In genomic region chr1:172312768-172313561, GRCm38 (mm10) we compare ENCODE assay signal across 9 mouse cellular contexts. TPM values are rescaled to one million over a fixed set of nuclear protein-coding genes. Genes with fewer than 3 reads are reported as not detected.
DNase-seq lines count a peak whose midpoint lies in the region; ATAC-seq and TF ChIP-seq lines count a peak whose summit lies in the region.
"Had no signal": no experiment of that assay in that cellular context is flagged by ENCODE, and none has a peak within 500 bp of the region (broad histone marks: within the 10 kb centered on the region; RNA-seq: fewer than 3 reads in every experiment).

No protein-coding gene starts in this region.

- H3K9me3 ChIP-seq in ES-Bruce4 (replicated peaks; ENCODE audit: control insufficient read depth, insufficient read depth, low read length, poor library complexity, severe bottlenecking), result no peaks in the 10 kb centered on the region
- H3K9me3 ChIP-seq in intestine, embryonic 14.5 days (ENCODE audit: control insufficient read depth, low read length), result no peaks in the 10 kb centered on the region
- H3K9me3 ChIP-seq in midbrain, embryonic 10.5 days (replicated peaks), result no peaks in the 10 kb centered on the region

- no peak for TF ChIP-seq POLR2A in ES-Bruce4 (IDR thresholded peaks at IDR 0.05; ENCODE audit: insufficient read depth, low read length)

- H3K9ac ChIP-seq in ES-Bruce4 (ENCODE audit: low read depth, poor library complexity, severe bottlenecking), result peak overlapping the region; percentile 75
- H3K9ac ChIP-seq in intestine, embryonic 14.5 days (ENCODE audit: low read length), result peak overlapping the region; percentile 53

- H3K27me3 ChIP-seq in ES-Bruce4 (ENCODE audit: control insufficient read depth, insufficient read depth, low read length, poor library complexity, severe bottlenecking), result no peaks in the 10 kb centered on the region
- H3K27me3 ChIP-seq in intestine, embryonic 14.5 days (replicated peaks; ENCODE audit: control insufficient read depth, insufficient read depth, low read length), result no peaks in the 10 kb centered on the region
- H3K27me3 ChIP-seq in midbrain, embryonic 10.5 days (ENCODE audit: low read depth, poor library complexity, severe bottlenecking), result peaks cover 47% of the 10 kb centered on the region

- peak; percentile 33 for DNase-seq in kidney, adult 9 months
- DNase-seq in kidney, postnatal 36 days, result no peak
- DNase-seq in intestine, embryonic 14.5 days (ENCODE audit: low spot score), result no peak
- no peak for DNase-seq in midbrain, embryonic 10.5 days (ENCODE audit: low spot score)
- no peak for DNase-seq in testis, postnatal 14 days (ENCODE audit: low spot score)

- no peaks in the 10 kb centered on the region for H3K36me3 ChIP-seq in ES-Bruce4 (ENCODE audit: control insufficient read depth, insufficient read depth, low read length, poor library complexity, severe bottlenecking)
- 0 out of 2 replicates have a peak, but pooled peaks cover 5% of the 10 kb centered on the region for H3K36me3 ChIP-seq in intestine, embryonic 14.5 days (ENCODE audit: control insufficient read depth, insufficient read depth, low read length)
- peaks cover 21% of the 10 kb centered on the region for H3K36me3 ChIP-seq in midbrain, embryonic 10.5 days

- peak overlapping the region; percentile 78 for H3K4me2 ChIP-seq in intestine, embryonic 14.5 days (ENCODE audit: low read length)

- H3K4me3 ChIP-seq in ES-Bruce4 (ENCODE audit: low read depth, low read length), result peak overlapping the region; percentile 98
- peak overlapping the region; percentile 59 for H3K4me3 ChIP-seq in intestine, embryonic 14.5 days (ENCODE audit: low read depth, low read length)
- H3K4me3 ChIP-seq in midbrain, embryonic 10.5 days, result peak overlapping the region; percentile 84

- TF ChIP-seq CTCF in ES-Bruce4 (IDR thresholded peaks at IDR 0.05; ENCODE audit: low read depth, low read length), result no peak

- 14% methylated on average over 16 of the region's 16 CpGs for WGBS in intestine, embryonic 14.5 days
- WGBS in midbrain, embryonic 10.5 days, result 20% methylated on average over 16 of the region's 16 CpGs

- ATAC-seq in erythroblast, adult 5-6 weeks (replicated peaks; ENCODE audit: low FRiP score, poor library complexity, severe bottlenecking), result 0 out of 2 replicates have a peak, but pooled peaks have one; percentile 11
- ATAC-seq in intestine, embryonic 14.5 days (replicated peaks; ENCODE audit: low FRiP score, low TSS enrichment, low read depth), result peak; percentile 2; the same call in 1 of the 2 replicates
- no peak for ATAC-seq in megakaryocyte progenitor cell, adult 5-6 weeks (replicated peaks; ENCODE audit: poor library complexity)

- no peak overlapping the region for H3K27ac ChIP-seq in ES-Bruce4 (ENCODE audit: insufficient read depth, low read length)
- no peak overlapping the region for H3K27ac ChIP-seq in intestine, embryonic 14.5 days (ENCODE audit: low read depth)
- peak overlapping the region; percentile 91 for H3K27ac ChIP-seq in midbrain, embryonic 10.5 days (replicated peaks)

- TF ChIP-seq EP300 in ES-Bruce4 (IDR thresholded peaks at IDR 0.05; ENCODE audit: insufficient read depth, low read depth, low read length), result no peak

- H3K4me1 ChIP-seq in ES-Bruce4 (ENCODE audit: control insufficient read depth, insufficient read depth, low read length), result peaks cover 6% of the 10 kb centered on the region
- peaks cover 16% of the 10 kb centered on the region for H3K4me1 ChIP-seq in intestine, embryonic 14.5 days (replicated peaks; ENCODE audit: control insufficient read depth, insufficient read depth, low read length)
- peaks cover 76% of the 10 kb centered on the region for H3K4me1 ChIP-seq in midbrain, embryonic 10.5 days

RNA-seq across cellular contexts. Expression of gene Atp1a2, which starts 15.1 kb away (rescaled TPM):
- 2.1 and 2.6 TPM in 2 replicates for polyA plus RNA-seq in ES-Bruce4 (2011; ENCODE audit: insufficient read depth, insufficient read length, low read depth, missing spikeins)
- not detected in 2 replicates for total RNA-seq in erythroblast, adult 5-6 weeks (2015; ENCODE audit: low replicate concordance)
- total RNA-seq in erythroblast, adult 5-6 weeks (2017; ENCODE audit: low replicate concordance), result not detected in 2 replicates
- 1.6 and 1.7 TPM in 2 replicates for polyA plus RNA-seq in intestine, embryonic 14.5 days (2014; fragmentation: Nextera tagmentation; extraction: Ambion mirVana)
- 3.0 and 4.3 TPM in 2 replicates for polyA plus RNA-seq in midbrain, embryonic 10.5 days (2016; fragmentation: Nextera tagmentation; extraction: Ambion mirVana)
- total RNA-seq in megakaryocyte progenitor cell, adult 5-6 weeks (2015), result not detected in 2 replicates
- not detected in 2 replicates for total RNA-seq in megakaryocyte progenitor cell, adult 5-6 weeks (2017)

RNA-seq across cellular contexts. Expression of gene Kcnj9, which starts 16.2 kb away (rescaled TPM):
- polyA plus RNA-seq in ES-Bruce4 (2011; ENCODE audit: insufficient read depth, insufficient read length, low read depth, missing spikeins), result not detected in 2 replicates
- total RNA-seq in erythroblast, adult 5-6 weeks (2015; ENCODE audit: low replicate concordance), result not detected in 2 replicates
- 2.1 TPM in 1 of 2 replicates, not detected in the other for total RNA-seq in erythroblast, adult 5-6 weeks (2017; ENCODE audit: low replicate concordance)
- 0.04 TPM in 1 of 2 replicates, not detected in the other for polyA plus RNA-seq in intestine, embryonic 14.5 days (2014; fragmentation: Nextera tagmentation; extraction: Ambion mirVana)
- polyA plus RNA-seq in midbrain, embryonic 10.5 days (2016; fragmentation: Nextera tagmentation; extraction: Ambion mirVana), result 0.23 and 0.61 TPM in 2 replicates
- total RNA-seq in megakaryocyte progenitor cell, adult 5-6 weeks (2015), result not detected in 2 replicates
- total RNA-seq in megakaryocyte progenitor cell, adult 5-6 weeks (2017), result not detected in 2 replicates

RNA-seq across cellular contexts. Expression of gene Kcnj10, which starts 28.0 kb away (rescaled TPM):
- 1.0 and 1.3 TPM in 2 replicates for polyA plus RNA-seq in ES-Bruce4 (2011; ENCODE audit: insufficient read depth, insufficient read length, low read depth, missing spikeins)
- 5.6 and 11.7 TPM in 2 replicates for total RNA-seq in erythroblast, adult 5-6 weeks (2015; ENCODE audit: low replicate concordance)
- 0.85 and 2.8 TPM in 2 replicates for total RNA-seq in erythroblast, adult 5-6 weeks (2017; ENCODE audit: low replicate concordance)
- 0.07 and 0.09 TPM in 2 replicates for polyA plus RNA-seq in intestine, embryonic 14.5 days (2014; fragmentation: Nextera tagmentation; extraction: Ambion mirVana)
- 0.46 and 0.75 TPM in 2 replicates for polyA plus RNA-seq in midbrain, embryonic 10.5 days (2016; fragmentation: Nextera tagmentation; extraction: Ambion mirVana)
- total RNA-seq in megakaryocyte progenitor cell, adult 5-6 weeks (2015), result 0.20 and 0.24 TPM in 2 replicates
- 0.04 and 0.14 TPM in 2 replicates for total RNA-seq in megakaryocyte progenitor cell, adult 5-6 weeks (2017)

RNA-seq across cellular contexts. Expression of gene Igsf8, which starts 51.5 kb away (rescaled TPM):
- 35.4 and 35.8 TPM in 2 replicates for polyA plus RNA-seq in ES-Bruce4 (2011; ENCODE audit: insufficient read depth, insufficient read length, low read depth, missing spikeins)
- total RNA-seq in erythroblast, adult 5-6 weeks (2015; ENCODE audit: low replicate concordance), result 1.3 and 6.7 TPM in 2 replicates
- total RNA-seq in erythroblast, adult 5-6 weeks (2017; ENCODE audit: low replicate concordance), result 2.0 and 3.1 TPM in 2 replicates
- 47.6 and 48.5 TPM in 2 replicates for polyA plus RNA-seq in intestine, embryonic 14.5 days (2014; fragmentation: Nextera tagmentation; extraction: Ambion mirVana)
- polyA plus RNA-seq in midbrain, embryonic 10.5 days (2016; fragmentation: Nextera tagmentation; extraction: Ambion mirVana), result 50.2 and 62.4 TPM in 2 replicates
- total RNA-seq in megakaryocyte progenitor cell, adult 5-6 weeks (2015), result 28.8 and 29.7 TPM in 2 replicates
- 25.5 and 30.6 TPM in 2 replicates for total RNA-seq in megakaryocyte progenitor cell, adult 5-6 weeks (2017)

RNA-seq across cellular contexts. Expression of gene Atp1a4, which starts 54.8 kb away (rescaled TPM):
- not detected in 2 replicates for polyA plus RNA-seq in ES-Bruce4 (2011; ENCODE audit: insufficient read depth, insufficient read length, low read depth, missing spikeins)
- total RNA-seq in erythroblast, adult 5-6 weeks (2015; ENCODE audit: low replicate concordance), result not detected in 2 replicates
- not detected in 2 replicates for total RNA-seq in erythroblast, adult 5-6 weeks (2017; ENCODE audit: low replicate concordance)
- not detected in 2 replicates for polyA plus RNA-seq in intestine, embryonic 14.5 days (2014; fragmentation: Nextera tagmentation; extraction: Ambion mirVana)
- polyA plus RNA-seq in midbrain, embryonic 10.5 days (2016; fragmentation: Nextera tagmentation; extraction: Ambion mirVana), result not detected in 2 replicates
- not detected in 2 replicates for total RNA-seq in megakaryocyte progenitor cell, adult 5-6 weeks (2015)
- not detected in 2 replicates for total RNA-seq in megakaryocyte progenitor cell, adult 5-6 weeks (2017)
- total RNA-seq: left cerebral cortex, adult 18-20 months had no signal
